Mouse (Mus musculus): Measurements from ENCODE around the gene Ptpre. TPM values are rescaled to one million over a fixed set of nuclear protein-coding genes. Genes with fewer than 3 reads are reported as not detected.

Ptpre gene
- polyA plus RNA-seq, 1 experiment = 19.7 TPM

- Histone ChIP-seq H3K27me3 (ENCODE audit: control insufficient read depth, insufficient read depth, low read length) (peaks cover 12% of the 10 kb centered on the region; the same call in 1 of the 2 replicates), H3K4me1 (replicated peaks; ENCODE audit: control insufficient read depth, insufficient read depth, low read length) (peaks cover 24% of the 10 kb centered on the region), H3K27ac (ENCODE audit: control insufficient read depth, insufficient read depth, low read length) (no peak overlapping the region), H3K4me3 (ENCODE audit: control insufficient read depth, insufficient read depth, low read length) (no peak overlapping the region), H3K36me3 (ENCODE audit: control insufficient read depth, insufficient read depth, low read length) (no peaks in the 10 kb centered on the region)
- peak; percentile 82 for DNase-seq
- TF ChIP-seq CTCF (IDR thresholded peaks at IDR 0.05; ENCODE audit: borderline replicate concordance, control insufficient read depth, extremely low read depth, insufficient read depth, low read length, poor library complexity) (no peak), POLR2A (IDR thresholded peaks at IDR 0.05; ENCODE audit: control insufficient read depth, extremely low read depth, insufficient read depth, low read length, poor library complexity) (no peak)
- 23% methylated on average over 3 of the region's 3 CpGs for WGBS
Measured at GRCm38 (mm10) chr7:135542235-135542634, 5.0 kb downstream of the Ptpre start.

GRCm38 (mm10) chr7:135543033-135543432, 5.8 kb downstream of the Ptpre start:
- Histone ChIP-seq H3K36me3 (ENCODE audit: control insufficient read depth, insufficient read depth, low read length) (no peaks in the 10 kb centered on the region), H3K4me3 (ENCODE audit: control insufficient read depth, insufficient read depth, low read length) (no peak overlapping the region), H3K27ac (ENCODE audit: control insufficient read depth, insufficient read depth, low read length) (no peak overlapping the region), H3K27me3 (ENCODE audit: control insufficient read depth, insufficient read depth, low read length) (peaks cover 8% of the 10 kb centered on the region; the same call in 1 of the 2 replicates), H3K4me1 (replicated peaks; ENCODE audit: control insufficient read depth, insufficient read depth, low read length) (peaks cover 19% of the 10 kb centered on the region)
- no peak for DNase-seq
- WGBS = 5% methylated on average over 3 of the region's 3 CpGs
- TF ChIP-seq POLR2A (IDR thresholded peaks at IDR 0.05; ENCODE audit: control insufficient read depth, extremely low read depth, insufficient read depth, low read length, poor library complexity) (no peak), CTCF (IDR thresholded peaks at IDR 0.05; ENCODE audit: borderline replicate concordance, control insufficient read depth, extremely low read depth, insufficient read depth, low read length, poor library complexity) (no peak)

- no peak for DNase-seq
- WGBS = 87% methylated on average over 6 of the region's 6 CpGs
- no peak for TF ChIP-seq CTCF (IDR thresholded peaks at IDR 0.05; ENCODE audit: borderline replicate concordance, control insufficient read depth, extremely low read depth, insufficient read depth, low read length, poor library complexity)
- TF ChIP-seq POLR2A (IDR thresholded peaks at IDR 0.05; ENCODE audit: control insufficient read depth, extremely low read depth, insufficient read depth, low read length, poor library complexity) = no peak
- no peak overlapping the region for H3K4me3 ChIP-seq (ENCODE audit: control insufficient read depth, insufficient read depth, low read length)
- peaks cover 4% of the 10 kb centered on the region; the same call in 1 of the 2 replicates for H3K27me3 ChIP-seq (ENCODE audit: control insufficient read depth, insufficient read depth, low read length)
- no peaks in the 10 kb centered on the region for H3K36me3 ChIP-seq (ENCODE audit: control insufficient read depth, insufficient read depth, low read length)
- H3K27ac ChIP-seq (ENCODE audit: control insufficient read depth, insufficient read depth, low read length) = no peak overlapping the region
- H3K4me1 ChIP-seq (replicated peaks; ENCODE audit: control insufficient read depth, insufficient read depth, low read length) = peaks cover 14% of the 10 kb centered on the region
Measured at GRCm38 (mm10) chr7:135544321-135544720, 7.0 kb downstream of the Ptpre start.

- Histone ChIP-seq H3K4me1 (replicated peaks; ENCODE audit: control insufficient read depth, insufficient read depth, low read length) (peaks cover 14% of the 10 kb centered on the region), H3K4me3 (ENCODE audit: control insufficient read depth, insufficient read depth, low read length) (no peak overlapping the region), H3K36me3 (ENCODE audit: control insufficient read depth, insufficient read depth, low read length) (no peaks in the 10 kb centered on the region), H3K27ac (ENCODE audit: control insufficient read depth, insufficient read depth, low read length) (no peak overlapping the region), H3K27me3 (ENCODE audit: control insufficient read depth, insufficient read depth, low read length) (peaks cover 4% of the 10 kb centered on the region; the same call in 1 of the 2 replicates)
- no peak for TF ChIP-seq POLR2A (IDR thresholded peaks at IDR 0.05; ENCODE audit: control insufficient read depth, extremely low read depth, insufficient read depth, low read length, poor library complexity)
- no peak for DNase-seq
- 86% methylated on average over 7 of the region's 7 CpGs for WGBS
Measured at GRCm38 (mm10) chr7:135545957-135546356, 8.7 kb downstream of the Ptpre start.

- H3K36me3 ChIP-seq (ENCODE audit: control insufficient read depth, insufficient read depth, low read length) = no peaks in the 10 kb centered on the region
- DNase-seq = peak; percentile 42
- TF ChIP-seq POLR2A (IDR thresholded peaks at IDR 0.05; ENCODE audit: control insufficient read depth, extremely low read depth, insufficient read depth, low read length, poor library complexity) = no peak
- no peak for TF ChIP-seq CTCF (IDR thresholded peaks at IDR 0.05; ENCODE audit: borderline replicate concordance, control insufficient read depth, extremely low read depth, insufficient read depth, low read length, poor library complexity)
- H3K27me3 ChIP-seq (ENCODE audit: control insufficient read depth, insufficient read depth, low read length) = peaks cover 4% of the 10 kb centered on the region; the same call in 1 of the 2 replicates
- no peak overlapping the region for H3K27ac ChIP-seq (ENCODE audit: control insufficient read depth, insufficient read depth, low read length)
- H3K4me1 ChIP-seq (replicated peaks; ENCODE audit: control insufficient read depth, insufficient read depth, low read length) = peaks cover 14% of the 10 kb centered on the region
- H3K4me3 ChIP-seq (ENCODE audit: control insufficient read depth, insufficient read depth, low read length) = no peak overlapping the region
- WGBS = 34% methylated on average over 5 of the region's 5 CpGs
Measured at GRCm38 (mm10) chr7:135546530-135546929, 9.2 kb downstream of the Ptpre start.

GRCm38 (mm10) chr7:135548434-135548833, 11.2 kb downstream of the Ptpre start:
- no peaks in the 10 kb centered on the region; the same call in 1 of the 2 replicates for H3K27me3 ChIP-seq (ENCODE audit: control insufficient read depth, insufficient read depth, low read length)
- DNase-seq = no peak
- TF ChIP-seq CTCF (IDR thresholded peaks at IDR 0.05; ENCODE audit: borderline replicate concordance, control insufficient read depth, extremely low read depth, insufficient read depth, low read length, poor library complexity) (no peak), POLR2A (IDR thresholded peaks at IDR 0.05; ENCODE audit: control insufficient read depth, extremely low read depth, insufficient read depth, low read length, poor library complexity) (no peak)
- no peaks in the 10 kb centered on the region for H3K36me3 ChIP-seq (ENCODE audit: control insufficient read depth, insufficient read depth, low read length)
- peaks cover 5% of the 10 kb centered on the region; the same call in 1 of the 2 replicates for H3K4me1 ChIP-seq (replicated peaks; ENCODE audit: control insufficient read depth, insufficient read depth, low read length)
- 97% methylated on average over 6 of the region's 6 CpGs for WGBS
- H3K4me3 ChIP-seq (ENCODE audit: control insufficient read depth, insufficient read depth, low read length) = no peak overlapping the region
- no peak overlapping the region for H3K27ac ChIP-seq (ENCODE audit: control insufficient read depth, insufficient read depth, low read length)

GRCm38 (mm10) chr7:135551547-135551946, 14.3 kb downstream of the Ptpre start:
- H3K27ac ChIP-seq (ENCODE audit: control insufficient read depth, insufficient read depth, low read length) = no peak overlapping the region
- DNase-seq = no peak
- peaks cover 3% of the 10 kb centered on the region; the same call in 1 of the 2 replicates for H3K4me1 ChIP-seq (replicated peaks; ENCODE audit: control insufficient read depth, insufficient read depth, low read length)
- no peaks in the 10 kb centered on the region; the same call in 1 of the 2 replicates for H3K27me3 ChIP-seq (ENCODE audit: control insufficient read depth, insufficient read depth, low read length)
- no peaks in the 10 kb centered on the region for H3K36me3 ChIP-seq (ENCODE audit: control insufficient read depth, insufficient read depth, low read length)
- WGBS = 92% methylated on average over 1 of the region's 1 CpGs
- no peak for TF ChIP-seq CTCF (IDR thresholded peaks at IDR 0.05; ENCODE audit: borderline replicate concordance, control insufficient read depth, extremely low read depth, insufficient read depth, low read length, poor library complexity)
- TF ChIP-seq POLR2A (IDR thresholded peaks at IDR 0.05; ENCODE audit: control insufficient read depth, extremely low read depth, insufficient read depth, low read length, poor library complexity) = no peak
- no peak overlapping the region for H3K4me3 ChIP-seq (ENCODE audit: control insufficient read depth, insufficient read depth, low read length)
